Mouse (Mus musculus): ENCODE measurements around the gene Ablim1.

GRCm38 (mm10) chr19:57224390-57224789 lies 90.3 kb downstream of the Ablim1 start:
- TF ChIP-seq EP300 (IDR thresholded peaks at IDR 0.05; ENCODE audit: insufficient read depth, low read depth, low read length) (no peak), CTCF (IDR thresholded peaks at IDR 0.05) (no peak)

Data from heart, adult 2 months (tissue).